Mouse (Mus musculus) heart, postnatal 0 days (tissue): ENCODE measurements around the gene Nedd4.

Experiments
- CTCF ChIP-seq: IDR thresholded peaks from 2 replicates; pipeline ENCODE4 v1.5.1; 2016; ENCODE audit warnings: antibody characterized with exemption, control low read depth, low read depth
- EP300 ChIP-seq: IDR thresholded peaks from 2 replicates; pipeline ENCODE4 v1.6.1; 2016; ENCODE audit warnings: antibody characterized with exemption, low read depth

DNA sequence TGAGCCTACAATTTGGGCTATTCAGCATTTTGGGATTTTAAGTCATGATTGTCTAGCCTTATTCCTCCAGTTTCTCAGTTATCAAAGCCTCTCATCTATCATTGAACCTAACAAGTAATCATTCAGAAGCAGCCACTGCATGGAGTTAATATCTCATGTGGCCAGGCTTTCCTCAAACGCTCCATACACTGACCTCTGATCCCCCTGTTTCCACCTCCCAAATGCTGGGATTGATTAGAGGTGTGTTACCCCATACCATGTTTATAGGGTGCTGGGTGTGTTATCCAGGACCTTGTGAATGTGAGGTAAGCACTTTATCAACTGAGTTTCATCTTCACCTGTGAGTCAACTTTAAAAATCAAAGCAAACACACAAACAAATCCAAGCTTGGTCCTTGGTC, 28.7 kb downstream of the Nedd4 start:
- TF ChIP-seq EP300, result no peak
- no peak for TF ChIP-seq CTCF
